Mouse (Mus musculus) liver, embryonic 12.5 days (tissue): ENCODE results near the gene Tmtc2. TPM values are rescaled to one million over a fixed set of nuclear protein-coding genes. Genes with fewer than 3 reads are reported as not detected.

Source experiments
- ATAC-seq: fragments of 200-750 bp; cut with Nextera tagmentation; 2 replicates; pipeline ENCODE4 v1.8.0; 2017; ENCODE audit warnings: moderate number of reproducible peaks, mild to moderate bottlenecking, moderate library complexity
- H3K27ac ChIP-seq: fragments of 300-500 bp; sonication (generic); 2 replicates; pipeline ENCODE4 v1.5.1; 2016; ENCODE audit warnings: mild to moderate bottlenecking
- H3K27me3 ChIP-seq: fragments of 300-500 bp; sonication (generic); replicated peaks from 2 replicates; pipeline ENCODE4 v1.6.1; 2016; ENCODE audit warnings: mild to moderate bottlenecking, moderate library complexity
- H3K36me3 ChIP-seq: fragments of 300-500 bp; sonication (generic); 2 replicates; pipeline ENCODE4 v1.6.1; 2016; ENCODE audit warnings: mild to moderate bottlenecking, moderate library complexity
- H3K4me1 ChIP-seq: fragments of 300-500 bp; sonication (generic); 2 replicates; pipeline ENCODE4 v1.6.1; 2016
- H3K4me2 ChIP-seq: fragments of 300-500 bp; sonication (generic); 2 replicates; pipeline ENCODE4 v1.6.1; 2016; ENCODE audit warnings: mild to moderate bottlenecking, moderate library complexity
- H3K4me3 ChIP-seq: fragments of 300-500 bp; sonication (generic); 2 replicates; pipeline ENCODE4 v1.5.1; 2016; ENCODE audit warnings: mild to moderate bottlenecking, moderate library complexity
- H3K9ac ChIP-seq: fragments of 300-500 bp; sonication (generic); 2 replicates; pipeline ENCODE4 v1.6.1; 2016; ENCODE audit warnings: mild to moderate bottlenecking, moderate library complexity
- H3K9me3 ChIP-seq: fragments of 300-500 bp; sonication (generic); replicated peaks from 2 replicates; pipeline ENCODE4 v1.6.1; 2016; ENCODE audit warnings: mild to moderate bottlenecking, moderate library complexity
- WGBS: fragments of 180-500 bp; shearing (Covaris S2); methylation state at CpG from one replicate; pipeline ENCODE4 v1.1.7; 2016; ENCODE audit not compliant: insufficient replicate concordance; 5-methylcytosine and 5-hydroxymethylcytosine counted together
- polyA plus RNA-seq: library from polyadenylated mRNA; unstranded; fragments of >200 nt; fragmentation: Nextera tagmentation; extraction: Ambion mirVana; gene quantifications from 2 replicates; pipeline ENCODE4 v1.2.1, GENCODE M21; 2016

Gene Tmtc2
- polyA plus RNA-seq: 2.8 TPM in 2 replicates

DNA sequence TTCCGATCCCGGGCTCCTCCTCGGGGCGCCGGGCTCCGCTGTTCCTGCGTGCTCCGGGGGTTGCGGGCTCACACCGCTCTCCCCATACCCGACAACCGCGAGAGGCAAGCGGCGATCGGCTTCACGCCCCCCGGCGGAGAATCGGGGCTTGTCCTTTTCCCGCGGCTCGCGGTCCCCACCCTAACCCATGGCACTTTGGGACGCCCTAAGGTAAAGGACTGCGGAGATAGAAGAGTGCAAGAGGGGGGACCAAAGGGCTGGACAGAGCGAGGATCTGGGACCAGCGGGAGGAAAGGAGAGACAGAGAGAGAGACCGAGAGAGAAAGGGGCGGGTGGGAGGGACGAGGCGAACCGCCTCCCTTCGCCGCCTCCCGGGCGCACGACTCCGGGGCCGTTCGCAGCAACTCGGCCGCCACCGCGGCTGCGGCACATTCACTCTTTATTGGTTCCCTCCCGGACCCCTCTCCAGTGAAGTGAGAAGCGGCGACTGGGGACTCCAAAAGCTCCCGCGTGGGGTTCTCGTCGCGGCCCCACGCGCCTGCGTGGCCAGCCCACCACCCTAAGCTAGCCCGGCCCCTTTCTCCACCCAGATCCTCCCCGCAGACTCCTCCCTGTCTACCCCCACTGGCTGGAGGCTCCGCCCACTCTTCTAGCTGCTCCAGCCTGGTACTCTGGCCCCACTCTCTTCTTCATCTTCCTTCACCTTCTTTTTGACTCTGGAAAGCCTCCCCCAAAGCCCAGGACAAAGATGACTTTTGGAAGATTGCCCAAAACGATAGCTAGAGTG, at the start of gene Tmtc2:
Gene Tmtc2 (minus strand): TSS at position 544 of the 787 bp plus-strand sequence.
- peak; percentile 97 for ATAC-seq
- Histone ChIP-seq H3K4me3 (peak within 1 kb of the TSS; percentile 77), H3K27ac (peak within 1 kb of the TSS; percentile 64), H3K27me3 (peaks cover 12% of the 10 kb centered on the region; the same call in 1 of the 2 replicates), H3K36me3 (no peaks in the 10 kb centered on the region), H3K9ac (peak within 1 kb of the TSS; percentile 75), H3K9me3 (no peaks in the 10 kb centered on the region), H3K4me2 (peak within 1 kb of the TSS; percentile 98), H3K4me1 (peaks cover 30% of the 10 kb centered on the region)
- under 1% methylated on average over 58 of the region's 61 CpGs for WGBS

DNA sequence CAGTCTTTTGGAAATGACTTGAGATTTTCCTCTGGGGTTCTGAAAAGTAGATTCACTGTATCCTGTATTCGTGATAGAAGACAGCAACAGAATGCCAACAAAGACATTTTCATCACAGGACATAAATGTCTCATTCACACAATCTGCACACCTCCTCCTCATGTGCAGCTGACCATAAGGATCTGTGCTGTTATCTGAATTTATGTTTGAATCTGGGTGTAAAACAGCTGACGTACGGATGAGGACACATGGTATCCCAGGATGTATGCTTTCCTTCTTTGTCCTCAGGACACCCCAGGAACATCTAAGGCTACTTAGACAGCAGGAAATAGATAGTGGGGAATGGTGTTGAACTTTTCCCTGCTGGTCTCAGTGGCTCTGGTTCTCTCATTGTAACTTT, 37.9 kb upstream of the Tmtc2 start:
- Histone ChIP-seq H3K4me1 (no peaks in the 10 kb centered on the region), H3K9me3 (no peaks in the 10 kb centered on the region), H3K4me2 (no peak overlapping the region), H3K27ac (no peak overlapping the region), H3K9ac (no peak overlapping the region), H3K36me3 (no peaks in the 10 kb centered on the region), H3K27me3 (no peaks in the 10 kb centered on the region), H3K4me3 (no peak overlapping the region)
- 66% methylated on average over 3 of the region's 3 CpGs for WGBS
- no peak for ATAC-seq

DNA sequence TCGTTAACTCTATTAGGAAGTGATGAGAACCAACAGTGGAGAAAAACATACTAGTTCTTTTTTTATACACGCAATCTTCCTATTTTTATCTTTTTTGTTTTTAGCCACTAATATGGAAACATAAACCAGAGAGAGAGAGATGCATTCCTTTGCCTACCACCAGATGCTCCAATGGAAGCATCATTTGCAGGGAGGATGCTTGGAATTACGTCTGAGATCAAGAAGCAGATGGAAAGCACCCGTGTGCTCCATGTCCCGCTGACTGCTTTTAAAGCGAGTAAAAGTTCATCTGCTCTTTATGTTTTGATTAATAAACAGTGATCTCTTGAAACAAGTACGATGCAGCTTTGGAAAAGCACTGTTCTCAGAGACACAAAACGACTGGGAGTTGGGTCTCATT, 24.6 kb upstream of the Tmtc2 start:
- no peak overlapping the region for H3K4me2 ChIP-seq
- no peaks in the 10 kb centered on the region for H3K4me1 ChIP-seq
- H3K36me3 ChIP-seq: no peaks in the 10 kb centered on the region
- H3K27ac ChIP-seq: no peak overlapping the region
- no peaks in the 10 kb centered on the region for H3K9me3 ChIP-seq
- WGBS: 72% methylated on average over 8 of the region's 8 CpGs
- no peak overlapping the region for H3K9ac ChIP-seq
- no peak overlapping the region for H3K4me3 ChIP-seq
- no peaks in the 10 kb centered on the region for H3K27me3 ChIP-seq
- no peak for ATAC-seq

DNA sequence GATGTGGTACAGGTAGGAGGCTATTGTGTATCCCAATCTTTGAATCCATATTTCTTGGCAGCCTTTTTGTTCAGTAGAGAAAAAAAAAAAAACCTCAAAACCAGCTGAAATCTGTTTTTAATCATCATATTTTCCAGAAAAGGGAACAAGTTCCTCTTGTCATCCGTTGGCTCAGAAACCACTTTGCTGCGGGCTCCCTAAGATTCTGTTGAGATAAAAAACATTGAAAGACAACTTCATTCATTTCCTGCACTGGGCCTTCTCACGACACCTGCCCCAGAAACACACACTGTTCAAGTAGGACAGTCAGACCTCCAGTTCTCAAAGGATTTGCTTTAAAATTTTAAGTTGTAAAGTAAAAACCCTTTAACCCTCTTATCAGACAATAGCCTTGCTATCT, 23.0 kb upstream of the Tmtc2 start:
- H3K27me3 ChIP-seq: no peaks in the 10 kb centered on the region
- no peak overlapping the region for H3K4me3 ChIP-seq
- no peak overlapping the region for H3K4me2 ChIP-seq
- H3K36me3 ChIP-seq: no peaks in the 10 kb centered on the region
- H3K9me3 ChIP-seq: no peaks in the 10 kb centered on the region
- ATAC-seq: no peak
- no peak overlapping the region for H3K9ac ChIP-seq
- H3K27ac ChIP-seq: no peak overlapping the region
- WGBS: 25% methylated on average over 3 of the region's 3 CpGs
- no peaks in the 10 kb centered on the region for H3K4me1 ChIP-seq

DNA sequence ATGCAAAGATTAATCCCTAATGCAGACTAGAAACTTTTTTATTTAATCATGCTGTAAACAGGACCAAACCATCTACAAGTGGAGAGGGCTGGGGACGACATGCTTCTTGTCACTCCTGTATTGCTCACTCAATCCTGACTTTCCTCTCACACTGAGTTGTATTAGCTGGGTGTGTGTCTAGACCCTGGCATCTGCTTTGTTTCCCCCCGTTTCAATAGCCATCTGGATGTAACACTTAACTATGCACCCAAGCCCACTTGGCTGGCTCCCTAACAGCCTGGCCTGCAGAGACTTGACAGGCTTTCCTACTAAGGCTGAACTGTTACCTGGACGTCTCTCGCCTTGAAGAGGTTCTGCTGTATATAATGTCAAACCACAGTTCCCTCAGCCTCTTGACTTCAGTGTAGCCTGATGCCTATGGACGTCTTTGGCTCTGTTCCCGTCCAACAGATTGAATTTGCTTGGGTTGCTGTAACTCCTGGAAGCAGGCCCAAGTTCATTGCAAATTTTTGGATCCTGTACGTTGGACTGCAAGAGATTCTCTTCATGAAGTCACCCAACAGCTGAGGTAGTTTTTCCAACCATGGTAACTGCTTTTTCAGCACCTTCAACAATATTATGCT, 21.3 kb upstream of the Tmtc2 start:
- Histone ChIP-seq H3K9ac (no peak overlapping the region), H3K4me1 (no peaks in the 10 kb centered on the region), H3K9me3 (no peaks in the 10 kb centered on the region), H3K27ac (no peak overlapping the region), H3K36me3 (no peaks in the 10 kb centered on the region), H3K4me2 (no peak overlapping the region), H3K4me3 (no peak overlapping the region), H3K27me3 (no peaks in the 10 kb centered on the region)
- ATAC-seq: no peak
- 63% methylated on average over 7 of the region's 7 CpGs for WGBS

DNA sequence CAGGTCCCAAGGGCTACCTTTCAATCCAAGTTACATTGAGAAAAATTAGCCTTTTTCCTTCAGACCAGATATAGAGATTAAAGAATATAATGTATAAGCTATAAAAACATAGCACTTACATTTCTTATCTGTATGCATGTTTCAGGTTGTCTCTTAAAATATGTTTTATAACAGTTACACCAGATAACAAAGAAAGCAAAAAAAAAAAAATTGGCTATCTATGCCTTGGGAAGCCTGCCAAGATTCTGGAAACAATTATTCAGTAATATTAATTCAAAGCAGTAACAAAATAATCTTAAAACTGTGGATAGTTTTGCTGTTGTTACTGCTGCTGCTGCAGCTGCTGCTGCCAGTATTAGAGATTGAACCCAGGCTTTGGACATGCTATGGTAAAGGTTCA, 13.9 kb upstream of the Tmtc2 start:
- no peaks in the 10 kb centered on the region for H3K36me3 ChIP-seq
- no peaks in the 10 kb centered on the region for H3K9me3 ChIP-seq
- H3K27ac ChIP-seq: no peak overlapping the region
- no peak overlapping the region for H3K4me3 ChIP-seq
- H3K4me2 ChIP-seq: no peak overlapping the region
- H3K27me3 ChIP-seq: no peaks in the 10 kb centered on the region
- ATAC-seq: no peak
- no peak overlapping the region for H3K9ac ChIP-seq
- H3K4me1 ChIP-seq: no peaks in the 10 kb centered on the region

DNA sequence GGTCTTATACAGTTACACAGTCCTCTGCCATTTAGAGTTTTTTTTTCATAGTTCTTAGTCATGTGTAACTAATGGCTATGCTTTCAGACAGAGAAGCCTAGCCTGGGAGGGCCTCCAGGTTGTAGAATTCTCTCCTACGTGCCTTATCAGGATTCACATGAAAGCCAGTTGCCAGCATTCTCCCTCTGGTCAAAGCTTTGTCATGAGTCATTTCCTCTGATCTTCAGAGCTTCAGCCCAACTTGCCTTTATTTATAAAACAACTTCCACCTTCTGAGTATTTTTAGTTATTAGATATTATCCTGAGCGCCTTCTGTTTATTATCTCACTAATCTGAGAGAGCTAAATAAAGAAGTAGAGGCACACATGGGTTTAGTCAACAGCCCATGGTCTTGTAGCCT, 5.1 kb upstream of the Tmtc2 start:
- 10% methylated on average over 2 of the region's 2 CpGs for WGBS
- Histone ChIP-seq H3K9ac (no peak overlapping the region), H3K36me3 (no peaks in the 10 kb centered on the region)

DNA sequence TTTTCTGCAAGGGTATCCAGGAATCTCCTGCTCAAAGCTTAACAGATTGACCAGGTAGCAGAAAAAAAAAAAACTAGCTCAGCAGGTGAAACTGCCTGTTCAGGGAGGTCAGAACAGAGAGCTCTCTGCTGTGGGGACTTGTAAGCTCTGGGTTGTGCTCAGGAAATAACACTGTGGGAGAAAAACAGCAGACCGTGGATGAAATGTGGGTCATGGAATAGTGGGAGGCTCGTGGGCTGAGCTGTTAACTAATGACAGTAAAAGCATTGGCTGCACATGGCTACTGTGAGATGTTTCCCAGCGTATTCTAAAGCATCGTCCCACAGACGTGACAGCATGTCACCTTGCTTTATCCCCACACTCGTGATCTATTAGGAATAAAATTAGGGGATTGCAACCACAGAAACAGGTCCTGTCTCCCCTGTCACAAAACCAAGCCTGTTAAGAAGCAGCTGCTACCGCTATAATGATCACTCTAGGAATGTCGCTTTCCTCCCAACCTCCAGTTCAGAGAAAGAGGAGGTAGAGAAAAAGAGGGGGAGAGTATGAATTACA, 4.1 kb upstream of the Tmtc2 start:
- ATAC-seq: no peak
- Histone ChIP-seq H3K4me1 (peaks cover 14% of the 10 kb centered on the region; the same call in 1 of the 2 replicates), H3K9ac (no peak overlapping the region), H3K4me3 (no peak overlapping the region), H3K36me3 (no peaks in the 10 kb centered on the region), H3K27me3 (no peaks in the 10 kb centered on the region), H3K27ac (no peak overlapping the region), H3K9me3 (no peaks in the 10 kb centered on the region), H3K4me2 (no peak overlapping the region)
- 39% methylated on average over 8 of the region's 8 CpGs for WGBS

More for the DNA sequence above, 5.1 kb upstream of the Tmtc2 start:
- Histone ChIP-seq H3K27me3 (no peaks in the 10 kb centered on the region), H3K4me3 (no peak overlapping the region), H3K27ac (no peak overlapping the region), H3K4me1 (peaks cover 9% of the 10 kb centered on the region; the same call in 1 of the 2 replicates), H3K9me3 (no peaks in the 10 kb centered on the region), H3K4me2 (no peak overlapping the region)
- no peak for ATAC-seq

DNA sequence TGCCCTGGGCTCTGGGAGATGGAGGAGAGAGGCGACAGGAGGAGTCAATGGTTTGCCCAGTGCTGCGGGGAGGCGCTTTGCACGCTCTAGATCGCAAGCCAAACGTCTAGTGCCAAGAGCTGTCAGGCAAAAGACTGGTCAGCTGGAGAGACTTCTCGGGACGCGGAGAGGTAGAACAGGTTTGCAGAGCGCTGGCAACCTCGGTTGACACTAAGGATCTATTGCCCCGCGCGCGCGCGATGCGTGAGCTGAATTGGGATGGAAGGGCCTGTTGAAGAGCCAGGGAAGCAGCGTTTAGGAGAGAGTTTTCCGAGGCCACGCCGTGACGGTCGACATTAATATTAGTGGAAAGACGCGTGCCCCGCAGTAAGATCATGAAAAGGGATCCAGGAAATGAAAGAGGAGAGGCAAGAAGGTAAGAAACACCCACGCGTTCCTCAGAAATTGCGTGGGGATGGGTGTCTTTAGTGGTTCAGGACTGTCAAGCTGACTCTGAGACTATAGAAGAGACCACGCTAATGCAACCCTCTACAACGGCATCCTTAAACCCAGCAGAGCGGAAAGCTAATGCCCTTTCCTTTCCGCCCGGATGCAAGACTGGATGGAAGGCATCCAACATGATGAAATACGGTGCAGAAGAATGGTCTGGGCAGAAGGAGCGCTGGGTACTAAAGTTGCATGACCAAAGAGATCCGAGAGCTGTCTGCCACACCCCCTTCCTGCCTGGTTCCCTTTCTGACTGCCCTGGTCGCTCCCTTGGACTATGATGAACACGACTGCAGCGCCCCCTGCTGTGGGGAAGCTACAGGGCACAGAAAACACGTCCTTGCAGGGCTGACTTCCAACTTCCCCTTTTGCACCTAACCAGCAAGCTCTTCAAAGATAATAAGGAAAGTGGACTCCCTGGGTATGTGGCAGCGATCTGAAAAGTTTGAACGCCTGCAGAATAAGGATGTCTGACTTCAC, 727 bp upstream of the Tmtc2 start:
- WGBS: under 1% methylated on average over 44 of the region's 44 CpGs
- peak; percentile 72 for ATAC-seq
- peak overlapping the region; percentile 77 for H3K4me3 ChIP-seq
- H3K9me3 ChIP-seq: no peaks in the 10 kb centered on the region
- peaks cover 12% of the 10 kb centered on the region; the same call in 1 of the 2 replicates for H3K27me3 ChIP-seq
- H3K27ac ChIP-seq: peak overlapping the region; percentile 64
- H3K4me2 ChIP-seq: peak overlapping the region; percentile 98
- H3K36me3 ChIP-seq: no peaks in the 10 kb centered on the region
- H3K4me1 ChIP-seq: peaks cover 21% of the 10 kb centered on the region
- H3K9ac ChIP-seq: peak overlapping the region; percentile 75

DNA sequence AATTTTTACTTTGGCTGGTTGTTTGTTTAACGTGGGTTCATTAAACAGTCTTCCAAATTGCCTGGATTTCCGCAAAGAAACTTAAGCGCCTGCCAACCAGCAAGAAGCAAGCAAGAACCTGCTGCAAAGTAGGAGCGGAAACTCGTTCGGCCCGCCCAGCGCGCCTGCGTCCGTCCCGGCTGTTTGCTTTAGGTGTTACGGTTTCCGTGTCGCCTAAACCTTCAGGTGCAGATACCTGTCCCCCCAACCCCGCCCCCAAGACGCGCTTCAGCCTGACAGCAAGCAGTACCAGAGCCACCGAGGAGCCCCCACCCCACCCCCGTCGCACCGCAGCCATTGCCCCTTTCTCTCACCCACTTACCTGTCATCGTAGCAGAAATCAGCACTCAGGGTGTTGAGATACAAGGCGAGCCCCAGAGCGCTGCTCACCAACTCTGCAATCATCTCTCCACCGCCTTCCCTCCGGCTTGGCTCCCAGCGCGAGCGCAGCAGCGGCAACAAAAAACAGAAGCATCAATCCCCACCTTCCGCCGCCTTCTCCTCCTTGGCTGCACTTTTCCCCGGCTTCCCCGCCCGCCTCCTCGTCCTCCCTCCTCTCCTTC, 844 bp downstream of the Tmtc2 start:
- WGBS: under 1% methylated on average over 37 of the region's 37 CpGs
- Histone ChIP-seq H3K27me3 (peaks cover 12% of the 10 kb centered on the region; the same call in 1 of the 2 replicates), H3K4me2 (peak overlapping the region; percentile 98), H3K9ac (peak overlapping the region; percentile 75), H3K9me3 (no peaks in the 10 kb centered on the region), H3K4me3 (peak overlapping the region; percentile 77), H3K27ac (peak overlapping the region; percentile 64), H3K36me3 (no peaks in the 10 kb centered on the region), H3K4me1 (peaks cover 32% of the 10 kb centered on the region)
- ATAC-seq: peak; percentile 0; the same call in 1 of the 2 replicates

DNA sequence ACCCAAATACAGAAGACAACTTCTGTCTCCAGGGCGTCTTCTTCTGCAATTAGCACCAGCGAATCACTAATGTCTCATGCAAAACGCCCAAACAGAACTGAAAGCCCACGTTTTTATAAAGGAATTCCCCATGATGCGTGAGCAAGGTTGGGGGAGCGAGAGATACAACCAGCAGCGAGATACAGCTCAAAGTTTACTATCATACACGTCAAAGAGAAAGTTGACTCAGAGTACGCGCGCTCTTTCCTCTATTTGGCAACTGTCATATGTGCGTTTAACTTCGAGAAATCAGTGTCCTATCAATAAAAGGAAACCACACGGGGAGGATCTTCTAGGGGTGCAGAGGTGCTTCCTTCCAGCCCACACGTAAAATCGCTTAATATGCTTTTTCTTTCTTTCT, 1.4 kb downstream of the Tmtc2 start:
- H3K36me3 ChIP-seq: no peaks in the 10 kb centered on the region
- peaks cover 12% of the 10 kb centered on the region; the same call in 1 of the 2 replicates for H3K27me3 ChIP-seq
- H3K9me3 ChIP-seq: no peaks in the 10 kb centered on the region
- peaks cover 32% of the 10 kb centered on the region for H3K4me1 ChIP-seq
- H3K4me2 ChIP-seq: peak overlapping the region; percentile 98
- peak overlapping the region; percentile 77 for H3K4me3 ChIP-seq
- WGBS: 4% methylated on average over 16 of the region's 16 CpGs
- no peak overlapping the region for H3K27ac ChIP-seq
- peak overlapping the region; percentile 50 for H3K9ac ChIP-seq
- ATAC-seq: no peak
